Mouse (Mus musculus) midbrain, postnatal 0 days (tissue): ENCODE data around the gene Hnrnpl. TPM values are rescaled to one million over a fixed set of nuclear protein-coding genes. Genes with fewer than 3 reads are reported as not detected.

Experiments used
- ATAC-seq: fragments of 200-750 bp; cut with Nextera tagmentation; 2 replicates; pipeline ENCODE4 v1.8.0; 2017; ENCODE audit warnings: moderate number of reproducible peaks, mild to moderate bottlenecking, moderate TSS enrichment, moderate library complexity; ENCODE audit not compliant: low FRiP score
- DNase-seq: peaks from one replicate; pipeline ENCODE4 v3.0.0-alpha.2; 2015; ENCODE audit warnings: low spot score
- H3K27ac ChIP-seq: fragments of 300-500 bp; sonication (generic); 2 replicates; pipeline ENCODE4 v1.5.1; 2014; ENCODE audit warnings: low read depth, mild to moderate bottlenecking, low read length, mixed read lengths
- H3K27me3 ChIP-seq: fragments of 300-500 bp; sonication (generic); 2 replicates; pipeline ENCODE4 v1.6.1; 2014; ENCODE audit warnings: low read length, control low read depth, mixed read lengths; ENCODE audit not compliant: insufficient read depth
- H3K36me3 ChIP-seq: fragments of 300-500 bp; sonication (generic); 2 replicates; pipeline ENCODE4 v1.6.1; 2014; ENCODE audit warnings: low read length, control low read depth, mixed read lengths; ENCODE audit not compliant: insufficient read depth
- H3K4me1 ChIP-seq: fragments of 300-500 bp; sonication (generic); 2 replicates; pipeline ENCODE4 v1.6.1; 2014; ENCODE audit warnings: mild to moderate bottlenecking, control low read depth, antibody characterized with exemption, low read length, mixed read lengths; ENCODE audit not compliant: insufficient read depth
- H3K4me2 ChIP-seq: fragments of 300-500 bp; sonication (generic); 2 replicates; pipeline ENCODE4 v1.6.1; 2014; ENCODE audit warnings: low read depth, mild to moderate bottlenecking, low read length, mixed read lengths; ENCODE audit not compliant: poor library complexity, severe bottlenecking
- H3K4me3 ChIP-seq: fragments of 300-500 bp; sonication (generic); 2 replicates; pipeline ENCODE4 v1.5.1; 2014; ENCODE audit warnings: low read depth, mild to moderate bottlenecking, low read length, moderate library complexity
- H3K9ac ChIP-seq: fragments of 300-500 bp; sonication (generic); replicated peaks from 2 replicates; pipeline ENCODE4 v1.6.1; 2014; ENCODE audit warnings: mild to moderate bottlenecking, low read length, moderate library complexity, mixed read lengths; ENCODE audit not compliant: poor library complexity, severe bottlenecking
- H3K9me3 ChIP-seq: fragments of 300-500 bp; sonication (generic); 2 replicates; pipeline ENCODE4 v1.6.1; 2016; ENCODE audit warnings: low read length, control low read depth
- CTCF ChIP-seq: IDR thresholded peaks from 2 replicates; pipeline ENCODE4 v1.5.1; 2016; ENCODE audit warnings: antibody characterized with exemption, mild to moderate bottlenecking
- WGBS: fragments of 180-500 bp; shearing (Covaris S2); extraction: QIAGEN DNeasy Blood & Tissue Kit; methylation state at CpG from one replicate; pipeline ENCODE4 v1.1.7; 2014; 5-methylcytosine and 5-hydroxymethylcytosine counted together
- polyA plus RNA-seq: library from polyadenylated mRNA; unstranded; fragments of >200 nt; fragmentation: Nextera tagmentation; extraction: Ambion mirVana; gene quantifications from 2 replicates; pipeline ENCODE4 v1.2.1, GENCODE M21; 2015
- total RNA-seq: library from RNA; depleted of rRNA; stranded (reverse); fragments of >200 nt; gene quantifications from 2 replicates; pipeline ENCODE4 v1.2.3, GENCODE M21; 2014

Gene Hnrnpl
- total and polyA plus RNA-seq, 2 experiments from 2014 or later, result 175 to 265 TPM

GRCm38 (mm10) chr7:28801451-28801850 is 6.9 kb upstream of the Hnrnpl start:
- Histone ChIP-seq H3K4me1 (no peaks in the 10 kb centered on the region), H3K4me2 (no peak overlapping the region), H3K27me3 (no peaks in the 10 kb centered on the region), H3K4me3 (no peak overlapping the region), H3K9me3 (no peaks in the 10 kb centered on the region), H3K27ac (no peak overlapping the region), H3K36me3 (no peaks in the 10 kb centered on the region), H3K9ac (no peak overlapping the region)
- no peak for ATAC-seq
- DNase-seq, result no peak
- TF ChIP-seq CTCF, result no peak
- 83% methylated on average over 3 of the region's 3 CpGs for WGBS

GRCm38 (mm10) chr7:28801901-28802670 is 6.3 kb upstream of the Hnrnpl start:
- H3K4me1 ChIP-seq, result no peaks in the 10 kb centered on the region
- no peaks in the 10 kb centered on the region for H3K27me3 ChIP-seq
- no peaks in the 10 kb centered on the region for H3K9me3 ChIP-seq
- H3K4me3 ChIP-seq, result no peak overlapping the region
- H3K27ac ChIP-seq, result 0 out of 2 replicates have a peak overlapping the region, but pooled peaks have one; percentile 44
- 18% methylated on average over 10 of the region's 10 CpGs for WGBS
- H3K36me3 ChIP-seq, result no peaks in the 10 kb centered on the region
- no peak for TF ChIP-seq CTCF
- H3K4me2 ChIP-seq, result no peak overlapping the region
- no peak overlapping the region for H3K9ac ChIP-seq
- DNase-seq (no peak), ATAC-seq (no peak)

GRCm38 (mm10) chr7:28802846-28803588 is 5.3 kb upstream of the Hnrnpl start:
- TF ChIP-seq CTCF, result no peak
- H3K27ac ChIP-seq, result no peak overlapping the region
- no peak overlapping the region for H3K4me2 ChIP-seq
- no peaks in the 10 kb centered on the region for H3K9me3 ChIP-seq
- H3K27me3 ChIP-seq, result no peaks in the 10 kb centered on the region
- no peak for DNase-seq
- H3K36me3 ChIP-seq, result no peaks in the 10 kb centered on the region
- WGBS, result 13% methylated on average over 10 of the region's 10 CpGs
- no peak overlapping the region for H3K9ac ChIP-seq
- no peak for ATAC-seq
- peaks cover under 1% of the 10 kb centered on the region; the same call in 1 of the 2 replicates for H3K4me1 ChIP-seq
- no peak overlapping the region for H3K4me3 ChIP-seq

GRCm38 (mm10) chr7:28803756-28804155 is 4.6 kb upstream of the Hnrnpl start:
- H3K9ac ChIP-seq, result no peak overlapping the region
- WGBS, result 81% methylated on average over 4 of the region's 4 CpGs
- H3K27me3 ChIP-seq, result no peaks in the 10 kb centered on the region
- ATAC-seq, result no peak
- no peaks in the 10 kb centered on the region for H3K36me3 ChIP-seq
- no peak overlapping the region for H3K27ac ChIP-seq
- H3K9me3 ChIP-seq, result no peaks in the 10 kb centered on the region
- no peak overlapping the region for H3K4me2 ChIP-seq
- H3K4me1 ChIP-seq, result peaks cover 3% of the 10 kb centered on the region; the same call in 1 of the 2 replicates
- no peak overlapping the region for H3K4me3 ChIP-seq
- no peak for TF ChIP-seq CTCF
- no peak for DNase-seq

GRCm38 (mm10) chr7:28806869-28807268 is 1.5 kb upstream of the Hnrnpl start:
- Histone ChIP-seq H3K36me3 (no peaks in the 10 kb centered on the region), H3K9ac (no peak overlapping the region), H3K27me3 (no peaks in the 10 kb centered on the region), H3K4me2 (no peak overlapping the region), H3K4me3 (no peak overlapping the region), H3K27ac (no peak overlapping the region), H3K9me3 (no peaks in the 10 kb centered on the region), H3K4me1 (peaks cover 4% of the 10 kb centered on the region; the same call in 1 of the 2 replicates)
- ATAC-seq, result no peak
- WGBS, result 75% methylated on average over 4 of the region's 4 CpGs
- TF ChIP-seq CTCF, result peak; percentile 24; the same call in 1 of the 2 replicates
- DNase-seq, result no peak
